In the genomic region with DNA sequence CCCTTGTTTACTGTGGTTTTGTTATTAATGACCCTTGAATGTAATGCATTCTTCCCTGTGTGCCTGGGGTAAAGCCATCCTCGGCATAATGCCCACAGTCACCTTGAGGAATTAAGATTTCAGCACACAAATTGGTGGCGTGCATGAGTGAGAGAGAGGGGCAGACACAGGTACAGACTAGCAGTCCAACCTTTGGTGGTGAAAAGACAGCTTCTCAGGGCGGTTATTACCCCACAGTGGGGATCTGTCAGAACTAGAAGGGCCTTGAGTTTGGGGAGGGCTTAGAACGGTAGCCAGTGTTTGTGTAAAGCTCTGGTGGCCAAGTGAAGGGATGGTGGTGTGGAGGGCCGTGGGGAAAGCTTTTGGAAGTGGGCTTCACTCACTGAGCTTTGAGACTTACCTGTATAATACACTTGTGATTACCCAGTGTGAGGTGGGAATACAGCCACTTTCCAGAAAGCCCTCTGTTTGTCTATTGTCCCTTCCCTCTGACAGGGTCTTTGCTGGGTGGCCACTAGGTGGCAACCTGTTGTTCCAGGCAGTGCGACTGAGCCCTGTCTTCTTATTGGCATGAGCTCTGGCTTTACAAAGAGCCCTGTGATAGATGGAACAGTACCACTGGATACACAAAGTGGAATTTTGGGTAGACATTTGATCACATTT, we compare ENCODE assay signal across 8 mouse cellular contexts. TPM values are rescaled to one million over a fixed set of nuclear protein-coding genes. Genes with fewer than 3 reads are reported as not detected.
DNase-seq lines count a peak whose midpoint lies in the region; ATAC-seq and TF ChIP-seq lines count a peak whose summit lies in the region.

No protein-coding gene starts in this region.

- H3K4me1 ChIP-seq in heart, adult 2 months (ENCODE audit: control insufficient read depth, insufficient read depth, low read length): no peaks in the 10 kb centered on the region
- no peaks in the 10 kb centered on the region for H3K4me1 ChIP-seq in heart, embryonic 10.5 days
- no peaks in the 10 kb centered on the region for H3K4me1 ChIP-seq in embryonic facial prominence, embryonic 11.5 days (ENCODE audit: control insufficient read depth, insufficient read depth, low read length)
- H3K4me1 ChIP-seq in hindbrain, embryonic 13.5 days (replicated peaks): 0 out of 2 replicates have a peak, but pooled peaks cover 3% of the 10 kb centered on the region

- no peak overlapping the region for H3K4me2 ChIP-seq in embryonic facial prominence, embryonic 11.5 days (ENCODE audit: low read depth, low read length)
- H3K4me2 ChIP-seq in hindbrain, embryonic 13.5 days: no peak overlapping the region

- H3K27me3 ChIP-seq in heart, adult 2 months (ENCODE audit: control insufficient read depth, insufficient read depth, low read length): no peaks in the 10 kb centered on the region
- H3K27me3 ChIP-seq in heart, embryonic 10.5 days (ENCODE audit: insufficient read depth, poor library complexity, severe bottlenecking): no peaks in the 10 kb centered on the region
- no peaks in the 10 kb centered on the region for H3K27me3 ChIP-seq in embryonic facial prominence, embryonic 11.5 days (ENCODE audit: control insufficient read depth, insufficient read depth, low read length)
- no peaks in the 10 kb centered on the region for H3K27me3 ChIP-seq in hindbrain, embryonic 13.5 days
- no peaks in the 10 kb centered on the region for H3K27me3 ChIP-seq in splenic B cell, adult 2 months (ENCODE audit: control insufficient read depth, insufficient read depth, low read length, poor library complexity, severe bottlenecking)

- DNase-seq in heart, adult 2 months: peak in 1 of 2 experiments; percentile 49
- DNase-seq in heart, embryonic 10.5 days (ENCODE audit: low spot score): no peak
- DNase-seq in adrenal gland, postnatal 25 days: peak; percentile 57
- DNase-seq in embryonic facial prominence, embryonic 11.5 days (ENCODE audit: low spot score): peak; percentile 72
- DNase-seq in layer of hippocampus, adult 9-10 months (ENCODE audit: low spot score): peak; percentile 43
- DNase-seq in splenic B cell, adult 2 months (ENCODE audit: low read depth, low spot score): peak; percentile 33

- no peak overlapping the region for H3K27ac ChIP-seq in heart, adult 2 months
- no peak overlapping the region for H3K27ac ChIP-seq in heart, embryonic 10.5 days
- no peak overlapping the region for H3K27ac ChIP-seq in embryonic facial prominence, embryonic 11.5 days (replicated peaks; ENCODE audit: low read depth, low read length)
- no peak overlapping the region for H3K27ac ChIP-seq in hindbrain, embryonic 13.5 days

- no peak for TF ChIP-seq POLR2A in heart, adult 2 months (IDR thresholded peaks at IDR 0.05; ENCODE audit: insufficient read depth, low read depth, low read length)

- WGBS in heart, adult 2 months: 65% methylated on average over 6 of the region's 6 CpGs
- 65% methylated on average over 6 of the region's 6 CpGs for WGBS in heart, embryonic 10.5 days
- WGBS in embryonic facial prominence, embryonic 11.5 days: 60% methylated on average over 6 of the region's 6 CpGs
- WGBS in hindbrain, embryonic 13.5 days: 54% methylated on average over 6 of the region's 6 CpGs

- intact Hi-C loops in heart, adult 2 months (cut with DNase I): loop anchor here (2.0 to 5.0 kb wide), 2 partner anchors 97 to 108 kb away; no protein-coding TSS in a partner anchor

- H3K79me2 ChIP-seq in heart, adult 2 months (replicated peaks; ENCODE audit: control insufficient read depth, insufficient read depth, low read length): no peaks in the 10 kb centered on the region

- no peak overlapping the region for H3K4me3 ChIP-seq in heart, adult 2 months
- H3K4me3 ChIP-seq in heart, embryonic 10.5 days: no peak overlapping the region
- H3K4me3 ChIP-seq in embryonic facial prominence, embryonic 11.5 days (ENCODE audit: low read depth, low read length): no peak overlapping the region
- no peak overlapping the region for H3K4me3 ChIP-seq in hindbrain, embryonic 13.5 days

- H3K9me3 ChIP-seq in heart, embryonic 10.5 days: no peaks in the 10 kb centered on the region
- no peaks in the 10 kb centered on the region for H3K9me3 ChIP-seq in embryonic facial prominence, embryonic 11.5 days (replicated peaks; ENCODE audit: control insufficient read depth, low read length)
- H3K9me3 ChIP-seq in hindbrain, embryonic 13.5 days: no peaks in the 10 kb centered on the region

- H3K36me3 ChIP-seq in heart, adult 2 months (ENCODE audit: control insufficient read depth, insufficient read depth, low read length): no peaks in the 10 kb centered on the region
- peaks cover 23% of the 10 kb centered on the region for H3K36me3 ChIP-seq in heart, embryonic 10.5 days
- no peaks in the 10 kb centered on the region; the same call in 1 of the 2 replicates for H3K36me3 ChIP-seq in embryonic facial prominence, embryonic 11.5 days (replicated peaks; ENCODE audit: control insufficient read depth, insufficient read depth, low read depth, low read length)
- H3K36me3 ChIP-seq in hindbrain, embryonic 13.5 days: peaks cover 57% of the 10 kb centered on the region
- H3K36me3 ChIP-seq in splenic B cell, adult 2 months (ENCODE audit: control insufficient read depth, insufficient read depth, low read length, poor library complexity, severe bottlenecking): no peaks in the 10 kb centered on the region

- TF ChIP-seq CTCF in heart, adult 2 months (IDR thresholded peaks at IDR 0.05): peak; percentile 87

- H3K9ac ChIP-seq in heart, adult 2 months (ENCODE audit: low read depth, low read length): no peak overlapping the region
- H3K9ac ChIP-seq in embryonic facial prominence, embryonic 11.5 days (replicated peaks; ENCODE audit: low read length): no peak overlapping the region
- no peak overlapping the region for H3K9ac ChIP-seq in hindbrain, embryonic 13.5 days

- no peak for ATAC-seq in embryonic facial prominence, embryonic 11.5 days (replicated peaks; ENCODE audit: insufficient number of reproducible peaks, low FRiP score, low TSS enrichment, low read depth)
- ATAC-seq in hindbrain, embryonic 13.5 days (ENCODE audit: low FRiP score): peak; percentile 62; the same call in 1 of the 2 replicates
- peak; percentile 90 for ATAC-seq in megakaryocyte progenitor cell, adult 5-6 weeks (replicated peaks; ENCODE audit: poor library complexity)

- no peak for TF ChIP-seq EP300 in heart, adult 2 months (IDR thresholded peaks at IDR 0.05; ENCODE audit: insufficient read depth, low read depth, low read length)

RNA-seq across cellular contexts. Expression of a gene that starts 59.2 kb away (rescaled TPM):
- 10 to 100 TPM; 17.2 to 17.4 TPM for total RNA-seq in heart, adult 2 months (2021)
- polyA plus RNA-seq in heart, adult 2 months (2012; rRNA removed): 4.7 and 9.6 TPM in 2 replicates
- polyA plus RNA-seq in heart, embryonic 10.5 days (2016; fragmentation: Nextera tagmentation; extraction: Ambion mirVana): 18.3 and 20.4 TPM in 2 replicates
- 38.0 and 55.6 TPM in 2 replicates for total RNA-seq in adrenal gland, postnatal 25 days (2021)
- 63.5 and 68.3 TPM in 2 replicates for polyA plus RNA-seq in embryonic facial prominence, embryonic 11.5 days (2014; fragmentation: Nextera tagmentation; extraction: Ambion mirVana)
- polyA plus RNA-seq in hindbrain, embryonic 13.5 days (2015; fragmentation: Nextera tagmentation; extraction: Ambion mirVana): 53.0 and 59.4 TPM in 2 replicates
- total RNA-seq in megakaryocyte progenitor cell, adult 5-6 weeks (2015): 3.5 and 11.1 TPM in 2 replicates
- total RNA-seq in megakaryocyte progenitor cell, adult 5-6 weeks (2017): 6.6 and 19.9 TPM in 2 replicates
